Mouse (Mus musculus): ENCODE data around the gene Cdk8. TPM values are rescaled to one million over a fixed set of nuclear protein-coding genes. Genes with fewer than 3 reads are reported as not detected.
"Not testable (repeated sequence)": the region's sequence is repeated elsewhere in the genome, so short reads cannot be mapped to it uniquely, and the experiment has no call there.

Gene Cdk8
- total RNA-seq (2014; fragmentation: Nextera tagmentation) (160 and 167 TPM in 2 replicates), total RNA-seq (2017) (64.9 and 67.0 TPM in 2 replicates), polyA plus RNA-seq (2012) (28.3 and 30.2 TPM in 2 replicates)

GRCm38 (mm10) chr5:146230864-146231654 lies at the start of gene Cdk8:
Cdk8 (plus strand) TSS chr5:146231230.
- ATAC-seq (ENCODE audit: extremely low read depth, insufficient number of reproducible peaks, low FRiP score, poor library complexity, severe bottlenecking), result peak; percentile 67
- peak; percentile 70 for DNase-seq (ENCODE audit: low spot score)

GRCm38 (mm10) chr5:146185204-146185603 lies 45.8 kb upstream of the Cdk8 start, which contains the start of gene 1700001J03Rik:
1700001J03Rik (minus strand) TSS chr5:146185304.
- not testable (repeated sequence) for H3K4me1 ChIP-seq (ENCODE audit: insufficient read depth, low read depth, low read length); H3K36me3 ChIP-seq (replicated peaks); H3K27me3 ChIP-seq (ENCODE audit: insufficient read depth, low read length); H3K9me3 ChIP-seq (replicated peaks); ATAC-seq (ENCODE audit: extremely low read depth, insufficient number of reproducible peaks, low FRiP score, poor library complexity, severe bottlenecking); H3K4me3 ChIP-seq (ENCODE audit: low read depth, low read length); DNase-seq (ENCODE audit: low spot score)

More at GRCm38 (mm10) chr5:146230864-146231654, at the start of gene Cdk8:
- peak within 1 kb of the TSS; percentile 83 for H3K4me3 ChIP-seq (ENCODE audit: low read depth, low read length)
- no peak for TF ChIP-seq TAL1 (conservative IDR thresholded peaks at IDR 0.05; ENCODE audit: low read depth, low read length)
- TF ChIP-seq POLR2AphosphoS5 (IDR thresholded peaks at IDR 0.05; ENCODE audit: insufficient replicate concordance, low read depth, low read length), result no peak
- TF ChIP-seq CTCF (IDR thresholded peaks at IDR 0.05; ENCODE audit: low read depth, low read length), result no peak
- TF ChIP-seq GATA2 (IDR thresholded peaks at IDR 0.05; ENCODE audit: borderline replicate concordance, low read depth, low read length), result no peak
- TF ChIP-seq GATA1 (IDR thresholded peaks at IDR 0.05; ENCODE audit: borderline replicate concordance, low read length), result no peak
- no peaks in the 10 kb centered on the region for H3K27me3 ChIP-seq (ENCODE audit: insufficient read depth, low read length)
- peaks cover 30% of the 10 kb centered on the region for H3K4me1 ChIP-seq (ENCODE audit: insufficient read depth, low read depth, low read length)
- no peaks in the 10 kb centered on the region for H3K9me3 ChIP-seq (replicated peaks)
- H3K36me3 ChIP-seq (replicated peaks), result peaks cover 7% of the 10 kb centered on the region

DNA sequence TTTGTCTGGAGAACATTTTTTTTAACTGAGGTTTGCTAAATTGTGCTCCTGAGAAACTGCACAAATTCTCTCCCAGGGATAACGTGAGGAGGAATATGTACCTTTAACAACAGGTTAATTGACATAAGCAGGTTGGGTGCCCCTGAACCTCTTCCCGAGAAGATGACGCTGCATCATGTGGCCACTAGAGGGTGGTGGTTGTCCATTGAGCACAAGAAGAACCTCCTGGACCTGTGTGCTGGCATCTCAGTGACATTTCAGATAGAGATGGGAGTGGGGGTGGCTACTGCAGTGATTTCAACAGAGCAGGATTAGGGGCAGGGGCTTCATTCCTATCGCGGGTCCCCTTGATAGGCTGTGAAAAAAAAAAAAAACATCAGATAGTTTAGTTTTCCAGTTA lies 43.6 kb upstream of the Cdk8 start:
- H3K4me1 ChIP-seq (ENCODE audit: insufficient read depth, low read depth, low read length); H3K36me3 ChIP-seq (replicated peaks); H3K9me3 ChIP-seq (replicated peaks); H3K4me3 ChIP-seq (ENCODE audit: low read depth, low read length); DNase-seq (ENCODE audit: low spot score); H3K27me3 ChIP-seq (ENCODE audit: insufficient read depth, low read length): not testable (repeated sequence)
- TF ChIP-seq CTCF (IDR thresholded peaks at IDR 0.05; ENCODE audit: low read depth, low read length), result peak; percentile 35
- peak; percentile 52; the same call in 1 of the 2 replicates for ATAC-seq (ENCODE audit: extremely low read depth, insufficient number of reproducible peaks, low FRiP score, poor library complexity, severe bottlenecking)

DNA sequence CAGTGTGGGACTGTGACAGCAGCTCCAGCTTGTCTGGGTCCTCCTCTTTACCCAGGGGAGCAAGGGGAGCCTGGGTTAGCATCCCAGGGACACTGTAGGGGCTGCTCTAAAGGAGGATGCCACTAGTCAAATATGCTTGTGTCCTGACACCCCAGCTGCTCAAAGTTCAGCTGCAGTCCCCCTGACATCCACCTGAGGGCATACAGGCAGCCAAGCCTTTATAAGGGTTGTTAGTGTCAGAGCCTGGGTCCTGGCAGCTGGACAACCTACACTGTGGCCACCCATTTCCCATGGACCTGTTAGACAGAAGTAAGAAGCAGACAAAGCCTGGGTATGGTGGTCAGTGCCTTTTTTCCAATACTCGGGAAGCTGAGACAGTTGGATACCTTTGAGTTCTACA lies 42.9 kb upstream of the Cdk8 start:
- TF ChIP-seq TAL1 (conservative IDR thresholded peaks at IDR 0.05; ENCODE audit: low read depth, low read length) (no peak), GATA1 (IDR thresholded peaks at IDR 0.05; ENCODE audit: borderline replicate concordance, low read length) (no peak), GATA2 (IDR thresholded peaks at IDR 0.05; ENCODE audit: borderline replicate concordance, low read depth, low read length) (no peak), CTCF (IDR thresholded peaks at IDR 0.05; ENCODE audit: low read depth, low read length) (no peak), POLR2AphosphoS5 (IDR thresholded peaks at IDR 0.05; ENCODE audit: insufficient replicate concordance, low read depth, low read length) (no peak)
- Histone ChIP-seq H3K36me3 (replicated peaks) (no peaks in the 10 kb centered on the region), H3K4me1 (ENCODE audit: insufficient read depth, low read depth, low read length) (no peaks in the 10 kb centered on the region), H3K9me3 (replicated peaks) (no peaks in the 10 kb centered on the region), H3K4me3 (ENCODE audit: low read depth, low read length) (no peak overlapping the region), H3K27me3 (ENCODE audit: insufficient read depth, low read length) (peaks cover 2% of the 10 kb centered on the region)
- DNase-seq (ENCODE audit: low spot score) (no peak), ATAC-seq (ENCODE audit: extremely low read depth, insufficient number of reproducible peaks, low FRiP score, poor library complexity, severe bottlenecking) (no peak)

DNA sequence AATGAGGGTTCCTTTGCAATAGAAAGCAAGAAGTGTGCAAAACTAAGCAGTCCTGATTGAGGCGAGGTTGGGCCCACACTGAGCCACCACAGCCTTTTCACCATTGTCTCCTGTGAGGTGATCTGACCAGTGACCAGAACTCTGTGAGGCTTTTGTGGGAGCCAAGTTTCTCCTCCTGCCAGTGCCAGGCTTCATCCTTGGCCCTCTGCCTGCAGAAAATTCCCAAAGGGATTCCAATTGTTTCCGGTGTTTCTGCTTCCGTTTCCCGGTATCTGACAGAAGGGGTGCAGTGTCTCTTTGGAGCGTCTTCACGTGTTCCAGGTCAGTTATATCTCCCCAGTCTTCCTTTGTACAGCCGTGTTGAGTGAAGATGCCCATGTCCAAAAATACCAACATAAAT lies 42.3 kb upstream of the Cdk8 start:
- DNase-seq (ENCODE audit: low spot score) (no peak), ATAC-seq (ENCODE audit: extremely low read depth, insufficient number of reproducible peaks, low FRiP score, poor library complexity, severe bottlenecking) (no peak)
- Histone ChIP-seq H3K36me3 (replicated peaks) (no peaks in the 10 kb centered on the region), H3K27me3 (ENCODE audit: insufficient read depth, low read length) (no peaks in the 10 kb centered on the region; the same call in 1 of the 2 replicates), H3K4me3 (ENCODE audit: low read depth, low read length) (no peak overlapping the region), H3K4me1 (ENCODE audit: insufficient read depth, low read depth, low read length) (no peaks in the 10 kb centered on the region), H3K9me3 (replicated peaks) (no peaks in the 10 kb centered on the region)
- no peak for TF ChIP-seq CTCF (IDR thresholded peaks at IDR 0.05; ENCODE audit: low read depth, low read length)
- no peak for TF ChIP-seq POLR2AphosphoS5 (IDR thresholded peaks at IDR 0.05; ENCODE audit: insufficient replicate concordance, low read depth, low read length)
- no peak for TF ChIP-seq GATA2 (IDR thresholded peaks at IDR 0.05; ENCODE audit: borderline replicate concordance, low read depth, low read length)
- TF ChIP-seq TAL1 (conservative IDR thresholded peaks at IDR 0.05; ENCODE audit: low read depth, low read length), result no peak
- no peak for TF ChIP-seq GATA1 (IDR thresholded peaks at IDR 0.05; ENCODE audit: borderline replicate concordance, low read length)

DNA sequence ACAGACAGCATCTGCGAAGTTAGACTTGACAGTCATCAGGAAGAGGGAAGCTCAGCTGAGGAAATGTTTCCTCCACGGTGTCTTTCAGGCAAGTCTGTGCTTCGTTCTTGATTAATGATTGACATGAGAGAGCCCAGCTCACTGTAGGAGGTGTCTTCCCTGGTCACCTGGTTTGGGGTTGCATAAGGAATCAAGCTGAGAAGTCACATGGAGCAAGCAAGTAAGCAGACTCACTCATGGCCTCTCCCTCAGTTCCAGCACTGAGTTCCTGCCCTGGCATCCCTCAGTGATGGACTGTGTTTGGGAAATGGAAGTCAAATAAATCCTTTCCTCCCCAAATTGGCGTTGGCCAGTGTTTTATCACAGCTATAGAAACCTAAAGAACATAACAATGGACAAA lies 40.9 kb upstream of the Cdk8 start:
- H3K27me3 ChIP-seq (ENCODE audit: insufficient read depth, low read length), result no peaks in the 10 kb centered on the region; the same call in 1 of the 2 replicates
- DNase-seq (ENCODE audit: low spot score) (no peak), ATAC-seq (ENCODE audit: extremely low read depth, insufficient number of reproducible peaks, low FRiP score, poor library complexity, severe bottlenecking) (no peak)
- no peak overlapping the region for H3K4me3 ChIP-seq (ENCODE audit: low read depth, low read length)
- no peak for TF ChIP-seq CTCF (IDR thresholded peaks at IDR 0.05; ENCODE audit: low read depth, low read length)
- TF ChIP-seq TAL1 (conservative IDR thresholded peaks at IDR 0.05; ENCODE audit: low read depth, low read length), result no peak
- TF ChIP-seq GATA2 (IDR thresholded peaks at IDR 0.05; ENCODE audit: borderline replicate concordance, low read depth, low read length), result no peak
- TF ChIP-seq GATA1 (IDR thresholded peaks at IDR 0.05; ENCODE audit: borderline replicate concordance, low read length), result no peak
- TF ChIP-seq POLR2AphosphoS5 (IDR thresholded peaks at IDR 0.05; ENCODE audit: insufficient replicate concordance, low read depth, low read length), result no peak
- no peaks in the 10 kb centered on the region for H3K36me3 ChIP-seq (replicated peaks)
- no peaks in the 10 kb centered on the region for H3K9me3 ChIP-seq (replicated peaks)
- H3K4me1 ChIP-seq (ENCODE audit: insufficient read depth, low read depth, low read length), result no peaks in the 10 kb centered on the region

All from G1E (cell line).